Mouse (Mus musculus): ENCODE measurements around the gene Gm5662.
"Not testable (repeated sequence)": the region's sequence is repeated elsewhere in the genome, so short reads cannot be mapped to it uniquely, and the experiment has no call there.

GRCm38 (mm10) chr12:88323926-88324325 lies 49.6 kb upstream of the Gm5662 start, which contains the start of gene Gm5039:
- TF ChIP-seq CTCF (IDR thresholded peaks at IDR 0.05; ENCODE audit: control insufficient read depth, insufficient read depth, insufficient replicate concordance, low read depth, low read length); POLR2A (IDR thresholded peaks at IDR 0.05; ENCODE audit: control insufficient read depth, low read depth, low read length): not testable (repeated sequence)
